Mouse (Mus musculus): ENCODE measurements at regions not wholly inside any gene's neighbourhood (a gene's known extent, or its start where the extent isn't known, plus 50 kb on each side); places are given as distances from the start of the nearest gene placed in this dataset.

- DNase-seq (ENCODE audit: extremely low spot score): no peak
Measured at GRCm38 (mm10) chr5:83890619-83891185, 526.5 kb downstream of the Epha5 start.

GRCm38 (mm10) chr5:83872052-83872451, 517.1 kb upstream of the Tecrl start:
- no peak for DNase-seq (ENCODE audit: extremely low spot score)

GRCm38 (mm10) chr5:83868359-83868758, 513.4 kb upstream of the Tecrl start:
- no peak for DNase-seq (ENCODE audit: extremely low spot score)

- no peak for DNase-seq (ENCODE audit: extremely low spot score)
Measured at GRCm38 (mm10) chr5:83861674-83862073, 506.7 kb upstream of the Tecrl start.

GRCm38 (mm10) chr5:83852022-83852421, 497.0 kb upstream of the Tecrl start:
- DNase-seq (ENCODE audit: extremely low spot score): no peak

- no peak for DNase-seq (ENCODE audit: extremely low spot score)
Measured at GRCm38 (mm10) chr5:83826561-83826960, 471.6 kb upstream of the Tecrl start.

- DNase-seq (ENCODE audit: extremely low spot score): no peak
Measured at GRCm38 (mm10) chr5:83824838-83825466, 470.0 kb upstream of the Tecrl start.

- no peak for DNase-seq (ENCODE audit: extremely low spot score)
Measured at GRCm38 (mm10) chr5:83811309-83811708, 456.3 kb upstream of the Tecrl start.

- no peak for DNase-seq (ENCODE audit: extremely low spot score)
Measured at GRCm38 (mm10) chr5:83800028-83800427, 445.0 kb upstream of the Tecrl start.

GRCm38 (mm10) chr5:83780419-83780818, 425.4 kb upstream of the Tecrl start:
- DNase-seq (ENCODE audit: extremely low spot score): no peak

- DNase-seq (ENCODE audit: extremely low spot score): peak; percentile 24
Measured at GRCm38 (mm10) chr5:83778310-83778972, 423.4 kb upstream of the Tecrl start.

GRCm38 (mm10) chr5:83741913-83742312, 386.9 kb upstream of the Tecrl start:
- DNase-seq (ENCODE audit: extremely low spot score): no peak

- no peak for DNase-seq (ENCODE audit: extremely low spot score)
Measured at GRCm38 (mm10) chr5:83695383-83695782, 340.4 kb upstream of the Tecrl start.

GRCm38 (mm10) chr5:83692286-83692685, 337.3 kb upstream of the Tecrl start:
- DNase-seq (ENCODE audit: extremely low spot score): no peak

GRCm38 (mm10) chr5:83678373-83678772, 323.4 kb upstream of the Tecrl start:
- DNase-seq (ENCODE audit: extremely low spot score): no peak

GRCm38 (mm10) chr5:83659091-83659490, 304.1 kb upstream of the Tecrl start:
- no peak for DNase-seq (ENCODE audit: extremely low spot score)

GRCm38 (mm10) chr5:83651329-83651728, 296.3 kb upstream of the Tecrl start:
- DNase-seq (ENCODE audit: extremely low spot score): peak; percentile 2

GRCm38 (mm10) chr5:83622612-83623374, 267.8 kb upstream of the Tecrl start:
- no peak for DNase-seq (ENCODE audit: extremely low spot score)

GRCm38 (mm10) chr5:83610777-83611176, 255.8 kb upstream of the Tecrl start:
- no peak for DNase-seq (ENCODE audit: extremely low spot score)

GRCm38 (mm10) chr5:83593289-83593610, 238.3 kb upstream of the Tecrl start:
- no peak for DNase-seq (ENCODE audit: extremely low spot score)

GRCm38 (mm10) chr5:83592587-83593288, 237.7 kb upstream of the Tecrl start:
- no peak for DNase-seq (ENCODE audit: extremely low spot score)
